Mouse (Mus musculus): ENCODE measurements at regions not wholly inside any gene's neighbourhood (a gene's known extent, or its start where the extent isn't known, plus 50 kb on each side); places are given as distances from the start of the nearest gene placed in this dataset.

GRCm38 (mm10) chr7:68945886-68946863 lies 197.1 kb upstream of the Arrdc4 start:
- no peak for DNase-seq (ENCODE audit: low spot score)

DNA sequence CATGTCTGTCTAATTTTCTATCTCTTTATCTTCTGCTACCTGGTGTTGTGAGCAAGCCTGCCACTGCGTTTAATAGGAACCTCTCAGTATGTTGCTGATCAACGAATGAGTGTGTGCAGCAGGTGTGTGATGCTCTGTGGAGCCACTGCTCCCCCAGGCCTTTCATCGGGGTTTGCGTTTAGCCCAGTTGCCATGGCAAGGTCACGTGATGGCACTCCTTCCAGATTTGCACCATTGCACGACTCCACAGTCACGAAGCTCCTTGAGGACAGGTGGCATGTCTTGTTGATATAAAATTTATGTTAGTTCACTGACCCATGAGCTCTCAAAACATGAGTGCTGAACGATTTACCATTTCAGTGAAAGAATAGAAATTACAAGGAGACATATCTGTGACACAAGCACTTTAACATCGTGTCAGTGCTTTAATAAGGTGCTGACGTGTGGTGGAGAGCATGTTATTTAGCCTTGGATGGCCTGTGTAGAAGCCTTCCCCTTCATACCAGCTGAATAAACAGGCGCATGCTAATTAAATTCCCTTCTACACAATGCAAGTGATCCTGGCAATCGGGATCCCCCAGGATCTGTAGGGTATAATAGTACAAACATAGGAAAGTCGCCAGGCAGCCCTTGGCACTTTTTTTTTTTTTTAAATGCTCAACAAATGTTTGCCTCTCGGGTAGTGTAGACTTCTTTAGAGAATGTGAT lies 181.7 kb upstream of the Arrdc4 start:
- DNase-seq (ENCODE audit: low spot score), result no peak

DNA sequence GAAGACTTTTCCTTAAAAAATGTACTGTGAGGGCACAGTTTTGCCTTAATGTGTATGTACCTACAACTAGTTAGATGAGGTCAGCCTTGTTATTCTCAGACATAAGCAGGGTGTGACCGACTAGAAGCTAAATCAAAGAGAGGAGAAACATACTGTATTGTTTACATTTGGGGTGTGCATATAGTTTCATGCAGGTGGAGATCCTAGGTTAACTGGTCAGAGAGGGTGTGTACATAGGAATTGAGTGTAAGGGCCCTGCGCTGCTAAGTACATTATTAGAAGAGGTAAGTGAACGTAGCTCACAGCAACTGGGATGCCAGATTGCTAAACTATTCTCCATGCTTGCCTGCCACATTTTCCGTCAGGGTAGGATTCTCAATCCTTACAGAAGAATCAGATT lies 180.6 kb upstream of the Arrdc4 start:
- no peak for DNase-seq (ENCODE audit: low spot score)

GRCm38 (mm10) chr7:68925640-68926039 lies 176.6 kb upstream of the Arrdc4 start:
- DNase-seq (ENCODE audit: low spot score), result no peak

DNA sequence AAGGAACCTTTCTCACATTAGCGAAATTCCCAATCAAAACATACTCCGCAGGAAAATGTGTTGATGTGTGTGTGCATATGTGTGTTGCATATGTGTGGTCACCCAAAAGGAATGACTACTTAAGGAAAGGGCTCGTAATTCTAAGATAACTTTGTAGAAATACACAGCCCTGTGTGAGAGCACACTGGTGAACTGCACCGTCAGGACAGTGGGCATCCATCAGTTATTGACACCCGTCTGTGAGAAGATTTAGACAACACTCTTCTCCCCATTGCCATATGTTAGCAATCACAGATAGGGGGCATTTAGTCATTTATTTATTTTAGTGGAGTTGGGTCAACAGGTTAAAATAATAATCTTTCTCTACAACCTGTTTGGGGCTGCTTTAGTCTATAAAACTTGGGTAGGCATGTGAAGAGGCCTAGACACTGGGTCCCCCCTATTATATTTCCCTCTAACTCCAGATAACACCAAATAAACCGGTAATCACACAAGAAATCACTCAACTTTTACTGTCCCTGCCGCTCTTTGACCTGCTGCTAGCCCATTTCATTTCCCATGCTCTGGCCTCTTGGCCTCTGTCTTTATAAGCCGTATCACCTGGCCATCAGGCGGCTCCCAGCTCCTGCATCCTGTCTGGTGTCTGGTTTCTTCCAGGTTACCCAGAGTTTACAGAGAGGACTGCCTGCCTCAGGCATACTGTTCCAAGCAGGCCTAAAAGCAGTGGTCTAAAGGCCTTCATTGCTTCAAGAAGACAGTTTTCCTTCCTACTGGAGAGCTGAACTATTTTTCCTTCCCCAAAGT lies 169.8 kb upstream of the Arrdc4 start:
- DNase-seq (ENCODE audit: low spot score), result no peak

- DNase-seq (ENCODE audit: low spot score), result no peak
These were observed 168.8 kb upstream of the Arrdc4 start for GRCm38 (mm10) chr7:68917876-68918200.

DNA sequence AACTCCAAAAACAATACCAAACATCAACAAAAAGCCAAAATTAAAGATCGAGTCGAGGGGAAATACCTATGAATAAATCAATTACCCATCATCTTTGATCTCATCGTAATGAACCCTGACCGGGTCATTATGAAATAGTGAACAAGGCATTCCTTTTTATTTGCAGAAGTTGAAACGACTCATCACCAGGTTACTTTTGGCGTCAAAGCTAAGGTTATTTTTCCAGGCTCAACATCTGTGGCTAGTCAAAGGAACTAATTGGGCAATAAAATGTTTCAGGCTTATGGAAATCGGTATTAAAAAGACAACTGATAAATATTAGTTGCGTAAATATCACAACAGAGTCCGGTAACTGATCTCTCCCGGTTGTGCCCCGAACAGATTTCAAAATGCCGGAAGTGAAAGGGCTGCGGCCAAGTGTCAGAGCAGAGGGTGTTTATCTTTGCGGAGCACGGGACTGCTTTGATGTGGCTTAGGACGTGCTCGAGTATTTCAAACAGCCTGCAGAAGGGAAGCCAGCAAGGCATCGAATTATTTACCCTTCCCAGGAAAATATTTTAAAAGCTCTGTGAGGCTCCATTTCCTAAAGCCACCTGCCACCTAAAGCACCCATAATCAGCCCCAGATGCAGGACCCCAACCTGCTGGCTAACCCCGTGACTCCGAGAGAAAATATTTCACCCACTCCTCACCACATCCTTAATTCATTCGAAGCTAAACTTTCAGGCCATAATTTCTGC lies 168.3 kb upstream of the Arrdc4 start:
- DNase-seq (ENCODE audit: low spot score), result no peak

DNA sequence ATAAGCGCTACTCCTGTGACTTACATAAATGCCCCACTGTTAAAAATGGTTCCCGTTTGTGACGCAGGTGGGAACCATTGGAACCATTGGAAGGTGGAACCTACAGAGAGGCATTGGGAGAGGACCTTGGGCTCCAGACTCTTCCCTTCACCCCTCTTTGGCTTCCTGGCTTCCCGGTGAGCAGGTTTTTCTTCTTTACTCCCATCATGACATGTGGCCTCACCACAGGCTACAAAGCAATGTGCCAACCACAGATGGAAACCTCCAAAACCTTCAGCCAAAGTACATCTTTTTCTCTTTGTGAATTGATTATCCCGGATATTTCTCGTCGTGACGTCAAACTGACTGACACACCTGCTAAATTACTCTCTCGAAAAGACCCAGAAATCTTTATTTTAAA lies 166.9 kb upstream of the Arrdc4 start:
- DNase-seq (ENCODE audit: low spot score), result no peak

DNA sequence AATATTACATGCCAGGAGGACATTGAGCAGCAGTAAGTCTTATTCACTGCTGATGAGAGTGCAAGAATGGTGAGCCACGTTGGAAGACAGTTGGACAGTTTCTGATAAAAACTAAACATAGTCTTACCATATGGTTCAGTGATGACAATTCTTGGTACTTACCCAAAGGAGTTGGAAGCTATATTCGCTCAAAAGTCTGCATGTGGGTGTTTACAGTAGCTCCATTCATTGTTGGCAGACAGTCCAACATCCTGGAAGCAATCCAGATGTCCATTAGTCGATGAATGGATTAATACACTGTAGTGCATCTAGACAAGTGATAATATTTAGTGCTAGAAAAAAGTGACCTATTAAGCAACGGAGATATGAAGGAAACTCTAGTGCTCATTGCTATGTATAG lies 165.3 kb upstream of the Arrdc4 start:
- DNase-seq (ENCODE audit: low spot score), result no peak

DNA sequence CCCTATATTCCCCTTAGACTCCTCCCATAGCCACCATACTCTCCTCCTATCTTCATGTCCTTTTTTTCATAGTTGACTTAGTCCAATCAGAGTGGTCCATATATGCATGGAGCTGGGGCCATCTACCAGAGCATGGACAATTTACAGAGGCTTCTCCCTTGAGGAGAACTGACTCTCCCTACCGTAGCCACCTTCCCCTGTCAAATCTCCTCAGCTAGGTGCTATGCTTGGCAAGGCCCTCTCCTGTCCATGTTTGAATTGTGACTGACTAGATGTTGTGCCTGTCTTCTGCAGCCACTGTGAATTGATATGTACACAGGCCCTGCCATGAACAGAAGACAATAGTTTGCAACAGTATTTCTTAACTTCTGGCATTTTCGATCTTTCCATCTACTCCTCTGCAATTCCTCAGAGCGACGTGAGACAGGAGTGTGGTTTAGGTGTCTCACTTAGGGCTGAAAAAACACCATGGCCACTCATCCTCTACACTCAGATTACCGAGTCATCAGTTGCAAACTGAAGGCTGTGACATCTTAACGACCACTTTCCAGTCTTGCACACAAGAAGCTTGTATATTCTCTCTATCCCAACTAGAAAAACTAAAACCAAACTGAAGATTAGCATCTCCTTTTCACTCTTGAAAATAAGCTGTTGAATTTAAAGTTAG lies 163.1 kb upstream of the Arrdc4 start:
- no peak for DNase-seq (ENCODE audit: low spot score)

DNA sequence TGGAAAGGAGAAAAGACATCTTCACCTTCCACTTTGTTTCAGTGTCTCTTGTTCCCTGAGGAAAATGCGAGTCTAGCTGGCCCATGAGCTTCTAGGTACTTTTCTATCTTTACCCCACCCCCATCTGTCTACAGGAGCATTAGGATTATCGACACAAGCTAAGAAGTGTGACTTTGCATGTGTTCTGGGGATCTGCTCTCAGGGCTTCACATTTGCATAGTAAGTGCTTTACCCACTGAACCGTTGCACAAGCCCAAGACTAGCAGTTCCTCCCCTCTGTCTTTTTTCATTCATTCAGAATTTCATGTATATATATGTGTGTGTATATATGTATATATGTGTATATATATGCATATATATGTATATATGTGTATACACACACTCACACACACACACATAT lies 162.5 kb upstream of the Arrdc4 start:
- no peak for DNase-seq (ENCODE audit: low spot score)

DNA sequence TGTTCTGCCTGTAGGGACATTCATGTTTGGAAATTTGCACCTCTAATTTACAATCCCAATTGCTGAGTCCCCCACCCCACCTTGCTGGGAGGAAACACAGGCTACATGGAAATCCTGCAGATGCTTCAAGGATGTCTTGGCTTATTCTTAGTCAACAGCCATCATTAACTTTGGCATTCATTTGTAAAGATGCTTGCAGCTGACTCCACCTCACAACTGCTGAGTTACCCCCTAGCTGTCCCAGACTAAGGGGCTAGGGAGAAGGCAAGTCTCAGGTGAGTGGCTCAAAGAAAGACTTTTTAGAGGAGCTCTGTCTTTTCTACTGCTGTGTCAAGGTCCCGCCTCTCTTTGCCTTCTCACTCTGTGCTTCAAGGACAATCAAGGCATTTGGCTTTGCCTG lies 160.7 kb upstream of the Arrdc4 start:
- DNase-seq (ENCODE audit: low spot score), result no peak

DNA sequence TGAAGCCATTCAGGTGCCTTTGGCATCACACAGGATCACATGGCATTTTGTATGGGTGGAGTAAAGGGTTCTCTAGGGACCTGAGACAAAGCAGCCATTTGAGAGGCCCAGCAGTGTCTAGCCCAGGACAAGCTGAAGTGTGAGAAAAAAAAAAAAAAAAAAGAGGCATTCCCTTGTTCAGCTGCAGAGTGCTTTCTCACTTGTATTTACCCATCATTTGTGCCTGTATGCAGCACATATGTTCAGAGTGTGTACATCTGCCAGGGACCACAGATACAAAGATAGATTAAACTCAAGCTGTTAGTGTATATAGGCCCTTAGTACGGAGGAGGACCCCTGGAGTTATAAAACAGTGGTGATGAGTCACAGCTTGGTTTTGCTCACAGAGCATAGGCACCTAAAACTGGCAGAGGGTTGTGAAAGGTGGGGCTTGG lies 159.4 kb upstream of the Arrdc4 start:
- no peak for DNase-seq (ENCODE audit: low spot score)

DNA sequence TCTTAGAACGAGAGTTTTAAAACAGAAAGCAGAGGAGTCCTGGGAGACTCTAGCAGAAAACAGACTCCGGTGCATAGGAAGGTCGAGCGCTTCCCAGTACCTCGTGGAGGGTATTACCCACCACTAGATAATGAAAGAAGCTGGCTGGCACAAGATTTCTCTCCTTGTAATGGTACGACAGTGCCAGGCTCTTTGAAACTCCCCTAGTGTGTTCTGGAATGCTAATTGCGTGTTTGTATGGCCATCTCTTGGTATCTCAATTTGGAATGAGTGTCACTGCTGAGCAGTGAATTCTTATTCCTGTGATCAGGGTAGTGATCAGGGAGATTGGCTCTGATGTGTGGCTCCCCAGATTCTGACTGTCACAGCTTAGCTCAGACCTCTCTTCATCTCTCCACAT lies 158.8 kb upstream of the Arrdc4 start:
- DNase-seq (ENCODE audit: low spot score), result no peak

DNA sequence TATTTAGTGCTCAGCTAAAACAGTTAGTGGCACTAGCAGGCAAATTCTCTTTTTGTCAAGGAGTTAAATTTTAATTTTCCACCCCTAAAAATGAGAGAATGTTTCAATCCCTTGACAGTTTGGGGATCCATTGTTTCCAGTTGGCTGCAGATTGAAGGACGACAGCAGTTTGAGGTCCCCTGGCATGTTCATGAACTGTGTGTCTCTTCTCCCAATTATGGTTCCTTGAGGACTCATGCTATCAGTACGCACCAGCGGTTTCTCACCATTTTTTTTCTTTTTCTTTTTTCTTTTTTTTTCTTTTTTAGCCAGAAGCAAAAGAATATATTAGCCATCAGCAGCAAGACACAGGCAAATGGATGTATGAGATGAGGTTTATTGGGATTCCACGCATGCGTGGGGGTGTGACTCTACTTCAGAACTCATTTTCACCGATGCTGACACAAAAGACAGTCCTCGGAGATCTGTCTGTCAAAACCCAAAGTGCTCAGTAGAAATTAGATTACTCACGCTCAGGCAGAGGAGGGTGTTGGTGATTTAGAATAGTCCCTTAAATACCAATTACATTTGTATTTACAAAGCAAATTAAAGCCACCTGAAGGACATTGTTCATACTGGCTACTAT lies 157.8 kb upstream of the Arrdc4 start:
- no peak for DNase-seq (ENCODE audit: low spot score)

- no peak for DNase-seq (ENCODE audit: low spot score)
These were observed 156.8 kb upstream of the Arrdc4 start for GRCm38 (mm10) chr7:68905793-68906192.

DNA sequence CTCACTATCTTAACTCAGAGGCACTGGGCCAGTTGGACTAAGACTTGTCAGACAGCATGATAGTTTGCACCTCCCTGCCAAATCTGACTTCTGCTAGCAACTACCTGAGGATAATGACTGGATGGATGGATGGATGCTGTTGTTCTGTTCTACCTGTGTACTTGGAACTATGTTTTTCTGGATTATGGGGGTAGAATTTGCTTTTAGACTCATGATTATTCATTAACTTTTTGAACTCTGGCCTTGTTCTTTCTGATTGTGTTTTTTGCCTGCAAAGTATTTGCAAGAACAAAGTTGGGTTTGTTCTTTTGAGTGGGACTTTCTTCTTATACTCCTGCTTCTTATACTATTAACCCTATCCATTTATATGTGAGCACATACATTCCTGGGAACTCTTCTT lies 137.1 kb upstream of the Arrdc4 start:
- DNase-seq (ENCODE audit: low spot score), result no peak

- DNase-seq (ENCODE audit: low spot score), result no peak
These were observed 124.0 kb upstream of the Arrdc4 start for GRCm38 (mm10) chr7:68873008-68873407.

DNA sequence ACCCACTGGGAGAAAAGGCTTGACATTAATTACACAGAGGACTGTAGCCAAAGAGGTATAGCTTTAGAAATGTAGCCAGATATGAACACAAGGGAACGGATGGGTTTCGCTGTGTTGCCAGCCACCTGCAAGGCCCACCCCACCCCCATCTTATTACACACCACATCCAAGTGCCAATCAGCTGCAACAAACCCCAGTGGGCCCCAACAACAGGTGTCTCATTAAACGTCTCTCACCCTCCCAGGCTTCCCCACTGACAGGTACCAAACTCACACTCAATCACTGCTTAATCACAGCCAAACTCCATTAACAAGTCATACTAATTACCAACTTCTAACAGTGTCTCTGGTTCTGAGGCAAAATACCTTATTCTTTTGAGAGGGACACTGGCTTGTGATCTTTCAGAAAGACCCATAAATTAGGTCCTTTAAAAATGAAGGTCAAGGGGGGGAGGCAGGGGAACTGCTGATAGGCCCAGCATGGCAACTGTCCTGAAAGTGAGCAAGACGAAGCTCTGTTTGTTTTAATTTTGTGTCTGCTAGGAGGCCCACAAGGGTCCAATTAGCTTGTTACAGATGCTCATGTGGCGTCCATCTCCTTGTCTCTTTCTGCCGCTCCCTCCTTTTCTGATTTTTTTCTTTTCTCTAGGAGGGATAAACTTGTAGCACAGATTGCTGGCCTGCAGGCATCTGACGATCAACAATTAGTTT lies 115.4 kb upstream of the Arrdc4 start:
- no peak for DNase-seq (ENCODE audit: low spot score)

All from spleen, adult 12 weeks (tissue).